Mouse (Mus musculus) left cerebral cortex, adult 18-20 months (tissue): ENCODE data around the gene Ess2. TPM values are rescaled to one million over a fixed set of nuclear protein-coding genes. Genes with fewer than 3 reads are reported as not detected.
"Not testable (repeated sequence)": the region's sequence is repeated elsewhere in the genome, so short reads cannot be mapped to it uniquely, and the experiment has no call there.

ENCODE experiments used
- DNase-seq, 2 experiments: peaks; one replicate each; pipeline ENCODE4 v3.0.0; 2021 to 2022; ENCODE audit warnings: low spot score in 2 of 2, mixed read lengths in 1 of 2
- long read RNA-seq, 2 experiments: library from polyadenylated mRNA; stranded (forward); transcript quantifications; one replicate each; pipeline ENCODE4 v2.0.0; 2021
- total RNA-seq, 2 experiments: library from RNA; stranded (reverse); gene quantifications; 2 replicates each; pipeline ENCODE4 v1.2.3; 2021

Gene Ess2
- 10 to 100 TPM; 30.1 to 33.4 TPM for total RNA-seq
- long read RNA-seq, experiment 1, transcript Ess2-205 (10 exons, 2,785 nt), result minor isoform, 16 of 61 reads
- long read RNA-seq, experiment 1, transcript Ess2-201 (10 exons, 2,821 nt), result major isoform, 31 of 61 reads
- long read RNA-seq, experiment 1, partial matches to known transcripts, result 2 of 61 reads
- long read RNA-seq, experiment 1, other reads (novel, unspliced or antisense), result 12 of 61 reads
- long read RNA-seq, experiment 2, transcript Ess2-201 (10 exons, 2,821 nt), result major isoform, 15 of 32 reads
- long read RNA-seq, experiment 2, transcript Ess2-205 (10 exons, 2,785 nt), result minor isoform, 7 of 32 reads
- long read RNA-seq, experiment 2, partial matches to known transcripts, result 7 of 32 reads
- long read RNA-seq, experiment 2, other reads (novel, unspliced or antisense), result 3 of 32 reads

- peak; percentile 89 to 93 for DNase-seq
Observed at GRCm38 (mm10) chr16:17911052-17911595, at the start of gene Ess2. Ess2 (minus strand) TSS chr16:17911348.

- DNase-seq, result not testable (repeated sequence)
Observed at GRCm38 (mm10) chr16:17956052-17956638, 45.0 kb upstream of the Ess2 start.

GRCm38 (mm10) chr16:17951618-17952017 lies 40.5 kb upstream of the Ess2 start:
- no peak for DNase-seq

- DNase-seq, result no peak
Observed at GRCm38 (mm10) chr16:17950068-17950467, 38.9 kb upstream of the Ess2 start.

GRCm38 (mm10) chr16:17949421-17949877 lies 38.3 kb upstream of the Ess2 start:
- no peak for DNase-seq

- no peak for DNase-seq
Observed at GRCm38 (mm10) chr16:17945081-17945831, 34.1 kb upstream of the Ess2 start.

GRCm38 (mm10) chr16:17943466-17943865 lies 32.3 kb upstream of the Ess2 start:
- DNase-seq, result no peak

- DNase-seq, result no peak
Observed at GRCm38 (mm10) chr16:17939255-17939751, 28.2 kb upstream of the Ess2 start.

GRCm38 (mm10) chr16:17938821-17939220 lies 27.7 kb upstream of the Ess2 start:
- peak; percentile 54 to 61 for DNase-seq

- no peak for DNase-seq
Observed at GRCm38 (mm10) chr16:17938187-17938586, 27.0 kb upstream of the Ess2 start.

- no peak for DNase-seq
Observed at GRCm38 (mm10) chr16:17936776-17937175, 25.6 kb upstream of the Ess2 start.

- DNase-seq, result no peak
Observed at GRCm38 (mm10) chr16:17934445-17934910, 23.3 kb upstream of the Ess2 start.

- DNase-seq, result no peak
Observed at GRCm38 (mm10) chr16:17933594-17934444, 22.7 kb upstream of the Ess2 start.

- DNase-seq, result no peak
Observed at GRCm38 (mm10) chr16:17931906-17932460, 20.8 kb upstream of the Ess2 start.

- DNase-seq, result no peak
Observed at GRCm38 (mm10) chr16:17929631-17930030, 18.5 kb upstream of the Ess2 start.

GRCm38 (mm10) chr16:17929211-17929610 lies 18.1 kb upstream of the Ess2 start:
- no peak for DNase-seq

- peak; percentile 38 to 47 for DNase-seq
Observed at GRCm38 (mm10) chr16:17928627-17929104, 17.5 kb upstream of the Ess2 start.

- peak; percentile 73 to 85 for DNase-seq
Observed at GRCm38 (mm10) chr16:17928087-17928580, 17.0 kb upstream of the Ess2 start, which contains the start of gene Slc25a1. Slc25a1 (minus strand) TSS chr16:17928219.

GRCm38 (mm10) chr16:17927351-17928082 lies 16.4 kb upstream of the Ess2 start:
- peak; percentile 20 to 43 for DNase-seq
